Mouse (Mus musculus): ENCODE results near the gene Mrgprf.

The Mrgprf gene

DNA sequence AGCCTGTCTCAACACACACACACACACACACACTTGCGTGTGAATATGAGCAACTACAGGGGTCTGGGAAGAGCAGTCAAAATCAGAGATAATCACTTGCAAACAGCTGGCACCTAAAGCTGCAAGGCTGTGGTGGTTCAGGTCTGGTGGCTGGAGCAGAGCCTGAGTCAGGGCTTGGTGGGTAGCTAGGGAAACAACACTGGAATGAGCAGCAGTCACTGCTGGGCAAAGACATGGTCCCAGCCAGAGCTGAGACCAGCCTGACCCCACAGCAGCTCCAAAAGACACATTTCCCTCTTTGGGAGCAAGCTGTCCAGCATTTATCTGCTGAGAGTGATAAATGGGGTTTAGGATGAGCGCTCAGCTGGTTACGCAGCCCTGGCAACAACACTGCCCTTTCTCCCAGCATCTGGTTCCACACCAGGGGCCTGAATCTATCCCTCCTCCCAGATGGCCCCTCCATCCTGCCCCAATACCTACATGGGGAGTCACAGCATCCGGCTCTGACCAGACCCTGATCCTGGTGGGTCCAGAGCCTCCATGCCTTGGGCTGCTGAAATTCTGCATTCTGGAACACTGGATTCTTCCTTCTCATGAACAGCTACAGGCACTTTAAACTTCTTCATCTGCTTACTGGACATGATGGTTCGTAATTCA lies 39.7 kb downstream of the Mrgprf start:
- DNase-seq: no peak
